Mouse (Mus musculus): Measurements from ENCODE around the gene St6galnac3. TPM values are rescaled to one million over a fixed set of nuclear protein-coding genes. Genes with fewer than 3 reads are reported as not detected.

The St6galnac3 gene
- polyA plus RNA-seq, 1 experiment: 15.6 TPM

GRCm38 (mm10) chr3:153292363-153292762 lies 432.6 kb downstream of the St6galnac3 start:
- no peak for DNase-seq (ENCODE audit: low read depth)
- TF ChIP-seq CTCF (IDR thresholded peaks at IDR 0.05; ENCODE audit: borderline replicate concordance, extremely low read depth, insufficient read depth, insufficient read length): no peak
- no peak for TF ChIP-seq POLR2A (IDR thresholded peaks at IDR 0.05; ENCODE audit: borderline replicate concordance, extremely low read depth, insufficient read depth, insufficient read length, poor library complexity, severe bottlenecking)

- DNase-seq (ENCODE audit: low read depth): no peak
- TF ChIP-seq CTCF (IDR thresholded peaks at IDR 0.05; ENCODE audit: borderline replicate concordance, extremely low read depth, insufficient read depth, insufficient read length): no peak
- no peak for TF ChIP-seq POLR2A (IDR thresholded peaks at IDR 0.05; ENCODE audit: borderline replicate concordance, extremely low read depth, insufficient read depth, insufficient read length, poor library complexity, severe bottlenecking)
Measured at GRCm38 (mm10) chr3:153291406-153292045, 433.4 kb downstream of the St6galnac3 start.

GRCm38 (mm10) chr3:153289971-153290370 lies 435.0 kb downstream of the St6galnac3 start:
- no peak for TF ChIP-seq POLR2A (IDR thresholded peaks at IDR 0.05; ENCODE audit: borderline replicate concordance, extremely low read depth, insufficient read depth, insufficient read length, poor library complexity, severe bottlenecking)
- no peak for TF ChIP-seq CTCF (IDR thresholded peaks at IDR 0.05; ENCODE audit: borderline replicate concordance, extremely low read depth, insufficient read depth, insufficient read length)
- DNase-seq (ENCODE audit: low read depth): no peak

GRCm38 (mm10) chr3:153287564-153287963 lies 437.4 kb downstream of the St6galnac3 start:
- no peak for DNase-seq (ENCODE audit: low read depth)
- TF ChIP-seq POLR2A (IDR thresholded peaks at IDR 0.05; ENCODE audit: borderline replicate concordance, extremely low read depth, insufficient read depth, insufficient read length, poor library complexity, severe bottlenecking) (no peak), CTCF (IDR thresholded peaks at IDR 0.05; ENCODE audit: borderline replicate concordance, extremely low read depth, insufficient read depth, insufficient read length) (no peak)

GRCm38 (mm10) chr3:153287081-153287480 lies 437.9 kb downstream of the St6galnac3 start:
- no peak for DNase-seq (ENCODE audit: low read depth)
- TF ChIP-seq POLR2A (IDR thresholded peaks at IDR 0.05; ENCODE audit: borderline replicate concordance, extremely low read depth, insufficient read depth, insufficient read length, poor library complexity, severe bottlenecking) (no peak), CTCF (IDR thresholded peaks at IDR 0.05; ENCODE audit: borderline replicate concordance, extremely low read depth, insufficient read depth, insufficient read length) (no peak)

GRCm38 (mm10) chr3:153282123-153282765 lies 442.7 kb downstream of the St6galnac3 start:
- no peak for TF ChIP-seq POLR2A (IDR thresholded peaks at IDR 0.05; ENCODE audit: borderline replicate concordance, extremely low read depth, insufficient read depth, insufficient read length, poor library complexity, severe bottlenecking)
- no peak for TF ChIP-seq CTCF (IDR thresholded peaks at IDR 0.05; ENCODE audit: borderline replicate concordance, extremely low read depth, insufficient read depth, insufficient read length)
- DNase-seq (ENCODE audit: low read depth): peak; percentile 81

- DNase-seq (ENCODE audit: low read depth): no peak
- TF ChIP-seq POLR2A (IDR thresholded peaks at IDR 0.05; ENCODE audit: borderline replicate concordance, extremely low read depth, insufficient read depth, insufficient read length, poor library complexity, severe bottlenecking): no peak
- TF ChIP-seq CTCF (IDR thresholded peaks at IDR 0.05; ENCODE audit: borderline replicate concordance, extremely low read depth, insufficient read depth, insufficient read length): no peak
Measured at GRCm38 (mm10) chr3:153278249-153278648, 446.7 kb downstream of the St6galnac3 start.

GRCm38 (mm10) chr3:153277389-153277999 lies 447.5 kb downstream of the St6galnac3 start:
- DNase-seq (ENCODE audit: low read depth): peak; percentile 91
- no peak for TF ChIP-seq CTCF (IDR thresholded peaks at IDR 0.05; ENCODE audit: borderline replicate concordance, extremely low read depth, insufficient read depth, insufficient read length)
- TF ChIP-seq POLR2A (IDR thresholded peaks at IDR 0.05; ENCODE audit: borderline replicate concordance, extremely low read depth, insufficient read depth, insufficient read length, poor library complexity, severe bottlenecking): no peak

GRCm38 (mm10) chr3:153276830-153277388 lies 448.1 kb downstream of the St6galnac3 start:
- DNase-seq (ENCODE audit: low read depth): peak; percentile 87
- TF ChIP-seq POLR2A (IDR thresholded peaks at IDR 0.05; ENCODE audit: borderline replicate concordance, extremely low read depth, insufficient read depth, insufficient read length, poor library complexity, severe bottlenecking) (no peak), CTCF (IDR thresholded peaks at IDR 0.05; ENCODE audit: borderline replicate concordance, extremely low read depth, insufficient read depth, insufficient read length) (no peak)

- TF ChIP-seq POLR2A (IDR thresholded peaks at IDR 0.05; ENCODE audit: borderline replicate concordance, extremely low read depth, insufficient read depth, insufficient read length, poor library complexity, severe bottlenecking): no peak
- no peak for TF ChIP-seq CTCF (IDR thresholded peaks at IDR 0.05; ENCODE audit: borderline replicate concordance, extremely low read depth, insufficient read depth, insufficient read length)
- DNase-seq (ENCODE audit: low read depth): no peak
Measured at GRCm38 (mm10) chr3:153276101-153276829, 448.7 kb downstream of the St6galnac3 start.

- TF ChIP-seq CTCF (IDR thresholded peaks at IDR 0.05; ENCODE audit: borderline replicate concordance, extremely low read depth, insufficient read depth, insufficient read length): no peak
- TF ChIP-seq POLR2A (IDR thresholded peaks at IDR 0.05; ENCODE audit: borderline replicate concordance, extremely low read depth, insufficient read depth, insufficient read length, poor library complexity, severe bottlenecking): no peak
- DNase-seq (ENCODE audit: low read depth): no peak
Measured at GRCm38 (mm10) chr3:153272241-153272640, 452.7 kb downstream of the St6galnac3 start.
